Mouse (Mus musculus) kidney, postnatal 4 days (tissue): ENCODE measurements at regions not wholly inside any gene's neighbourhood (a gene's known extent, or its start where the extent isn't known, plus 50 kb on each side); places are given as distances from the start of the nearest gene placed in this dataset.

Experiments used
- DNase-seq, 2 experiments: peaks; one replicate each; pipeline ENCODE4 v3.0.0; 2021; ENCODE audit warnings: mixed read lengths in 2 of 2

GRCm38 (mm10) chr8:42144220-42144619 lies 727.3 kb upstream of the Frg1 start:
- peak; percentile 2 to 15 for DNase-seq

- DNase-seq = no peak
Measured at GRCm38 (mm10) chr8:42107582-42107981, 690.7 kb upstream of the Frg1 start.

GRCm38 (mm10) chr8:42069314-42069713 lies 652.4 kb upstream of the Frg1 start:
- peak in 1 of 2 experiments; percentile 2 for DNase-seq

GRCm38 (mm10) chr8:42043526-42043925 lies 626.7 kb upstream of the Frg1 start:
- DNase-seq = no peak

- no peak for DNase-seq
Measured at GRCm38 (mm10) chr8:42039245-42039644, 622.4 kb upstream of the Frg1 start.

- no peak for DNase-seq
Measured at GRCm38 (mm10) chr8:42026934-42027333, 610.1 kb upstream of the Frg1 start.

GRCm38 (mm10) chr8:42017786-42018185 lies 600.9 kb upstream of the Frg1 start:
- no peak for DNase-seq

- no peak for DNase-seq
Measured at GRCm38 (mm10) chr8:42003170-42003569, 586.3 kb upstream of the Frg1 start.

GRCm38 (mm10) chr8:41989040-41989501 lies 572.2 kb upstream of the Frg1 start:
- DNase-seq = peak in 1 of 2 experiments; percentile 7

- DNase-seq = peak in 1 of 2 experiments; percentile 2
Measured at GRCm38 (mm10) chr8:41988216-41988615, 571.3 kb upstream of the Frg1 start.

GRCm38 (mm10) chr8:41987417-41987816 lies 570.5 kb upstream of the Frg1 start:
- DNase-seq = no peak

- DNase-seq = no peak
Measured at GRCm38 (mm10) chr8:41972416-41972815, 555.5 kb upstream of the Frg1 start.

GRCm38 (mm10) chr8:41970536-41970935 lies 553.7 kb upstream of the Frg1 start:
- DNase-seq = no peak

GRCm38 (mm10) chr8:41969408-41969807 lies 552.5 kb upstream of the Frg1 start:
- DNase-seq = no peak

GRCm38 (mm10) chr8:41964088-41964487 lies 547.2 kb upstream of the Frg1 start:
- DNase-seq = no peak

GRCm38 (mm10) chr8:41956878-41957277 lies 540.0 kb upstream of the Frg1 start:
- DNase-seq = no peak

- no peak for DNase-seq
Measured at GRCm38 (mm10) chr8:41950736-41951135, 533.9 kb upstream of the Frg1 start.

- DNase-seq = no peak
Measured at GRCm38 (mm10) chr8:41939298-41939697, 522.4 kb upstream of the Frg1 start.

- DNase-seq = no peak
Measured at GRCm38 (mm10) chr8:41921106-41921505, 504.2 kb upstream of the Frg1 start.

GRCm38 (mm10) chr8:41920536-41920935 lies 503.7 kb upstream of the Frg1 start:
- DNase-seq = no peak

GRCm38 (mm10) chr8:41878029-41878748 lies 461.3 kb upstream of the Frg1 start:
- no peak for DNase-seq

- no peak for DNase-seq
Measured at GRCm38 (mm10) chr8:41869681-41870356, 452.9 kb upstream of the Frg1 start.

GRCm38 (mm10) chr8:41860918-41861317 lies 444.0 kb upstream of the Frg1 start:
- DNase-seq = peak in 1 of 2 experiments; percentile 2

GRCm38 (mm10) chr8:41831713-41832112 lies 414.8 kb upstream of the Frg1 start:
- no peak for DNase-seq
